Mouse (Mus musculus) kidney, embryonic 16.5 days (tissue): ENCODE measurements around the gene Maats1. TPM values are rescaled to one million over a fixed set of nuclear protein-coding genes. Genes with fewer than 3 reads are reported as not detected.
A peak's percentile ranks its signal among the peaks of the same experiment; 100 is the strongest.

Experiments
- ATAC-seq: fragments of 200-750 bp; cut with Nextera tagmentation; 2 replicates; pipeline ENCODE4 v1.8.0; 2017; ENCODE audit warnings: moderate TSS enrichment; ENCODE audit not compliant: low FRiP score, low TSS enrichment
- H3K27ac ChIP-seq: fragments of 300-500 bp; sonication (generic); 2 replicates; pipeline ENCODE4 v1.5.1; 2014; ENCODE audit warnings: low read length
- H3K27me3 ChIP-seq: fragments of 300-500 bp; sonication (generic); 2 replicates; pipeline ENCODE4 v1.6.1; 2014; ENCODE audit warnings: low read length, control low read depth, mixed read lengths; ENCODE audit not compliant: insufficient read depth
- H3K36me3 ChIP-seq: fragments of 300-500 bp; sonication (generic); 2 replicates; pipeline ENCODE4 v1.6.1; 2014; ENCODE audit warnings: low read length, control low read depth, mixed read lengths; ENCODE audit not compliant: insufficient read depth
- H3K4me1 ChIP-seq: fragments of 300-500 bp; sonication (generic); 2 replicates; pipeline ENCODE4 v1.6.1; 2014; ENCODE audit warnings: low read length, control low read depth, mixed read lengths; ENCODE audit not compliant: insufficient read depth
- H3K4me2 ChIP-seq: fragments of 300-500 bp; sonication (generic); replicated peaks from 2 replicates; pipeline ENCODE4 v1.6.1; 2014; ENCODE audit warnings: low read depth, low read length
- H3K4me3 ChIP-seq: fragments of 300-500 bp; sonication (generic); 2 replicates; pipeline ENCODE4 v1.5.1; 2014; ENCODE audit warnings: mild to moderate bottlenecking, low read length
- H3K9ac ChIP-seq: fragments of 300-500 bp; sonication (generic); replicated peaks from 2 replicates; pipeline ENCODE4 v1.6.1; 2014; ENCODE audit warnings: low read length
- H3K9me3 ChIP-seq: fragments of 300-500 bp; sonication (generic); 2 replicates; pipeline ENCODE4 v1.6.1; 2016; ENCODE audit warnings: low read length, control low read depth
- WGBS: fragments of 180-500 bp; shearing (Covaris S2); extraction: QIAGEN DNeasy Blood & Tissue Kit; methylation state at CpG from one replicate; pipeline ENCODE4 v1.1.7; 2014; 5-methylcytosine and 5-hydroxymethylcytosine counted together
- polyA plus RNA-seq: library from polyadenylated mRNA; unstranded; fragments of >200 nt; fragmentation: Nextera tagmentation; extraction: Ambion mirVana; gene quantifications from 2 replicates; pipeline ENCODE4 v1.2.1, GENCODE M21; 2015

Maats1 gene
- polyA plus RNA-seq, 1 experiment from 2014 or later, result 0.26 TPM

GRCm38 (mm10) chr16:38287762-38288161 lies 54.2 kb downstream of the Maats1 start:
- WGBS, result 87% methylated on average over 3 of the region's 3 CpGs
- ATAC-seq, result no peak
- Histone ChIP-seq H3K9ac (no peak overlapping the region), H3K9me3 (no peaks in the 10 kb centered on the region), H3K4me1 (peaks cover 10% of the 10 kb centered on the region), H3K27me3 (no peaks in the 10 kb centered on the region), H3K27ac (no peak overlapping the region), H3K4me3 (no peak overlapping the region), H3K4me2 (no peak overlapping the region), H3K36me3 (no peaks in the 10 kb centered on the region)

GRCm38 (mm10) chr16:38287357-38287756 lies 54.6 kb downstream of the Maats1 start:
- H3K27me3 ChIP-seq, result no peaks in the 10 kb centered on the region
- no peaks in the 10 kb centered on the region for H3K36me3 ChIP-seq
- no peak overlapping the region for H3K9ac ChIP-seq
- peaks cover 10% of the 10 kb centered on the region for H3K4me1 ChIP-seq
- WGBS, result 83% methylated on average over 6 of the region's 6 CpGs
- no peak overlapping the region for H3K4me3 ChIP-seq
- no peak overlapping the region for H3K27ac ChIP-seq
- no peak overlapping the region for H3K4me2 ChIP-seq
- H3K9me3 ChIP-seq, result no peaks in the 10 kb centered on the region
- no peak for ATAC-seq

- 71% methylated on average over 4 of the region's 4 CpGs for WGBS
- no peak for ATAC-seq
Measured at GRCm38 (mm10) chr16:38286541-38286940, 55.4 kb downstream of the Maats1 start.

GRCm38 (mm10) chr16:38285801-38286200 lies 56.1 kb downstream of the Maats1 start:
- Histone ChIP-seq H3K27me3 (no peaks in the 10 kb centered on the region), H3K4me3 (no peak overlapping the region), H3K36me3 (no peaks in the 10 kb centered on the region), H3K9ac (no peak overlapping the region), H3K27ac (no peak overlapping the region), H3K4me2 (no peak overlapping the region), H3K9me3 (no peaks in the 10 kb centered on the region), H3K4me1 (peaks cover 10% of the 10 kb centered on the region)
- ATAC-seq, result no peak
- WGBS, result 75% methylated on average over 7 of the region's 7 CpGs

More at GRCm38 (mm10) chr16:38286541-38286940, 55.4 kb downstream of the Maats1 start:
- H3K27ac ChIP-seq, result no peak overlapping the region
- H3K4me2 ChIP-seq, result no peak overlapping the region
- H3K4me3 ChIP-seq, result no peak overlapping the region
- H3K4me1 ChIP-seq, result peaks cover 10% of the 10 kb centered on the region
- H3K36me3 ChIP-seq, result no peaks in the 10 kb centered on the region
- no peaks in the 10 kb centered on the region for H3K27me3 ChIP-seq
- H3K9me3 ChIP-seq, result no peaks in the 10 kb centered on the region
- H3K9ac ChIP-seq, result no peak overlapping the region

GRCm38 (mm10) chr16:38283300-38283699 lies 58.6 kb downstream of the Maats1 start:
- Histone ChIP-seq H3K27me3 (no peaks in the 10 kb centered on the region), H3K27ac (no peak overlapping the region), H3K4me2 (no peak overlapping the region), H3K36me3 (no peaks in the 10 kb centered on the region), H3K9ac (no peak overlapping the region), H3K4me1 (peaks cover 3% of the 10 kb centered on the region; the same call in 1 of the 2 replicates), H3K9me3 (no peaks in the 10 kb centered on the region), H3K4me3 (no peak overlapping the region)
- WGBS, result 12% methylated on average over 3 of the region's 3 CpGs
- peak; percentile 78 for ATAC-seq

GRCm38 (mm10) chr16:38282559-38283160 lies 59.3 kb downstream of the Maats1 start:
- Histone ChIP-seq H3K4me3 (no peak overlapping the region), H3K27me3 (no peaks in the 10 kb centered on the region), H3K4me1 (0 out of 2 replicates have a peak, but pooled peaks cover 3% of the 10 kb centered on the region), H3K36me3 (no peaks in the 10 kb centered on the region), H3K27ac (no peak overlapping the region), H3K9ac (no peak overlapping the region), H3K9me3 (no peaks in the 10 kb centered on the region), H3K4me2 (no peak overlapping the region)
- 79% methylated on average over 7 of the region's 7 CpGs for WGBS
- 0 out of 2 replicates have a peak, but pooled peaks have one; percentile 31 for ATAC-seq

- Histone ChIP-seq H3K4me2 (no peak overlapping the region), H3K9ac (no peak overlapping the region), H3K36me3 (no peaks in the 10 kb centered on the region), H3K27me3 (no peaks in the 10 kb centered on the region), H3K9me3 (no peaks in the 10 kb centered on the region), H3K4me1 (0 out of 2 replicates have a peak, but pooled peaks cover 3% of the 10 kb centered on the region), H3K4me3 (no peak overlapping the region), H3K27ac (no peak overlapping the region)
- ATAC-seq, result no peak
- WGBS, result 76% methylated on average over 7 of the region's 7 CpGs
Measured at GRCm38 (mm10) chr16:38280951-38281350, 61.0 kb downstream of the Maats1 start.

GRCm38 (mm10) chr16:38279794-38280193 lies 62.1 kb downstream of the Maats1 start:
- no peak overlapping the region for H3K9ac ChIP-seq
- no peaks in the 10 kb centered on the region for H3K27me3 ChIP-seq
- no peak for ATAC-seq
- no peaks in the 10 kb centered on the region for H3K9me3 ChIP-seq
- H3K27ac ChIP-seq, result no peak overlapping the region
- 0 out of 2 replicates have a peak, but pooled peaks cover 3% of the 10 kb centered on the region for H3K4me1 ChIP-seq
- H3K4me3 ChIP-seq, result no peak overlapping the region
- 87% methylated on average over 5 of the region's 5 CpGs for WGBS
- H3K36me3 ChIP-seq, result no peaks in the 10 kb centered on the region
- H3K4me2 ChIP-seq, result no peak overlapping the region

GRCm38 (mm10) chr16:38274737-38275136 lies 67.2 kb downstream of the Maats1 start:
- Histone ChIP-seq H3K4me1 (no peaks in the 10 kb centered on the region), H3K9me3 (no peaks in the 10 kb centered on the region), H3K36me3 (no peaks in the 10 kb centered on the region), H3K27me3 (no peaks in the 10 kb centered on the region), H3K27ac (no peak overlapping the region), H3K9ac (no peak overlapping the region), H3K4me2 (no peak overlapping the region), H3K4me3 (no peak overlapping the region)
- no peak for ATAC-seq
- 70% methylated on average over 2 of the region's 2 CpGs for WGBS

- Histone ChIP-seq H3K9ac (no peak overlapping the region), H3K4me3 (no peak overlapping the region), H3K9me3 (no peaks in the 10 kb centered on the region), H3K36me3 (no peaks in the 10 kb centered on the region), H3K27ac (no peak overlapping the region), H3K4me2 (no peak overlapping the region), H3K4me1 (no peaks in the 10 kb centered on the region), H3K27me3 (no peaks in the 10 kb centered on the region)
- WGBS, result 65% methylated on average over 5 of the region's 5 CpGs
- no peak for ATAC-seq
Measured at GRCm38 (mm10) chr16:38272483-38272882, 69.5 kb downstream of the Maats1 start.
